Mouse (Mus musculus) heart, adult 2 months (tissue): ENCODE measurements around the gene Med13l.

ENCODE experiments used
- CTCF ChIP-seq: fragments of 200-600 bp; IDR thresholded peaks from 2 replicates; pipeline ENCODE4 v1.8.1; 2022; ENCODE audit warnings: antibody characterized with exemption, mild to moderate bottlenecking, moderate library complexity
- POLR2A ChIP-seq: fragments of 200-500 bp; IDR thresholded peaks from 2 replicates; pipeline ENCODE4 v1.6.1; 2011; ENCODE audit warnings: mild to moderate bottlenecking, low read depth, low read length, control low read depth; ENCODE audit not compliant: insufficient read depth

- TF ChIP-seq POLR2A, result no peak
- no peak for TF ChIP-seq CTCF
Measured at GRCm38 (mm10) chr5:118633106-118633505, 72.6 kb downstream of the Med13l start.
